Mouse (Mus musculus): ENCODE measurements around the gene Loxl1. TPM values are rescaled to one million over a fixed set of nuclear protein-coding genes. Genes with fewer than 3 reads are reported as not detected.
A peak's percentile ranks its signal among the peaks of the same experiment; 100 is the strongest.

Gene Loxl1
- polyA plus RNA-seq, 1 experiment from 2014 or later, result 9.9 TPM

DNA sequence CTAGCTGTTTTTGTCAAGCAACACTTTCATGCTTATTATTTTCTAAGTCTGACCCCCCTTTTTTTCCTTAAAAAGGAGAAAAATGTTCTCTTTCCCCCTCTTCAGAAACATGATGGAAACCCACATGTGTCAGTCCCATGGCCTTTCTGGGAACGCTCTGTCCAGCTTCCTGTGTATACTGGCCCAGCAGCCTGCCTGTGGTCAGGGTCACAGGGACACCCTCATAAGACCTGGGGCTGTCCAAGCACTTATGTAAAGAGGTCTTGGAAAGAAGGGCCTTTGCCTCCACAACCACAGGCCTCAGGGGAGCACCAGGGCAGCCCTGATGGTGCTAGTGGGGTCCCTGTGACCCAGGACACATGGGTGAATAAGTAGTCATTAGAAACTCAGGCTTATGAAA, 23.9 kb downstream of the Loxl1 start:
- H3K27ac ChIP-seq (ENCODE audit: low read depth, low read length), result no peak overlapping the region
- no peak overlapping the region for H3K9ac ChIP-seq (ENCODE audit: low read length)
- no peaks in the 10 kb centered on the region for H3K36me3 ChIP-seq (ENCODE audit: control insufficient read depth, insufficient read depth, low read length)
- DNase-seq (ENCODE audit: low spot score, missing footprints) (no peak), ATAC-seq (ENCODE audit: low FRiP score) (no peak)
- H3K4me3 ChIP-seq (ENCODE audit: low read depth, low read length), result no peak overlapping the region
- H3K27me3 ChIP-seq (ENCODE audit: control insufficient read depth, insufficient read depth, low read length), result no peaks in the 10 kb centered on the region
- no peaks in the 10 kb centered on the region for H3K4me1 ChIP-seq (ENCODE audit: control insufficient read depth, insufficient read depth, low read length)
- no peaks in the 10 kb centered on the region for H3K9me3 ChIP-seq (ENCODE audit: control insufficient read depth, low read length)
- H3K4me2 ChIP-seq, result no peak overlapping the region
- WGBS, result 72% methylated on average over 1 of the region's 1 CpGs

DNA sequence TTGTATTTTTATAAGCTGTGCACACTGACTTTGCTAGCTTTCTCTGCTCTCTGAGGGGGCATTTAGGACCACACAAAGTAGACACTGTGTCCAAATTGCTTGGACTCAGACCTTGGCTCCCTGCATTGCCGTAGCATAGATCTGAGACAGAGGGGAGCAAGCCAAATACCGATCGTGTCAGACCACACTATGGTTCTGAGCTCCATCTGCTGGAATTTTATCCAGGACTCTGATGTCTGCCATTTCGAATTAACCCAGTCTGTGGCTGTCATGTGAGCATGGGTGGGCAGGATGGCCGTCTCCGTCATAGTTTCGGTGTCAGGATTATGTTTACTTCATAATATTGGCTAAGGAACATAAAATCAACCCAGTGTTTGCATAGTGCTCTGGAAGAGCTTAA, 29.6 kb downstream of the Loxl1 start:
- no peak for DNase-seq (ENCODE audit: low spot score, missing footprints)
- no peaks in the 10 kb centered on the region for H3K27me3 ChIP-seq (ENCODE audit: control insufficient read depth, insufficient read depth, low read length)
- H3K4me3 ChIP-seq (ENCODE audit: low read depth, low read length), result no peak overlapping the region
- no peaks in the 10 kb centered on the region for H3K36me3 ChIP-seq (ENCODE audit: control insufficient read depth, insufficient read depth, low read length)
- ATAC-seq (ENCODE audit: low FRiP score), result no peak
- H3K9ac ChIP-seq (ENCODE audit: low read length), result no peak overlapping the region
- H3K4me1 ChIP-seq (ENCODE audit: control insufficient read depth, insufficient read depth, low read length), result no peaks in the 10 kb centered on the region
- no peak overlapping the region for H3K27ac ChIP-seq (ENCODE audit: low read depth, low read length)
- H3K9me3 ChIP-seq (ENCODE audit: control insufficient read depth, low read length), result no peaks in the 10 kb centered on the region
- 85% methylated on average over 7 of the region's 7 CpGs for whole genome bisulfite sequencing
- no peak overlapping the region for H3K4me2 ChIP-seq

GRCm38 (mm10) chr9:58281597-58281996, 31.4 kb downstream of the Loxl1 start:
- no peak overlapping the region for H3K4me3 ChIP-seq (ENCODE audit: low read depth, low read length)
- H3K36me3 ChIP-seq (ENCODE audit: control insufficient read depth, insufficient read depth, low read length), result no peaks in the 10 kb centered on the region
- H3K9me3 ChIP-seq (ENCODE audit: control insufficient read depth, low read length), result no peaks in the 10 kb centered on the region
- 52% methylated on average over 3 of the region's 3 CpGs for WGBS
- no peak overlapping the region for H3K27ac ChIP-seq (ENCODE audit: low read depth, low read length)
- no peak overlapping the region for H3K4me2 ChIP-seq
- DNase-seq (ENCODE audit: low spot score, missing footprints), result no peak
- no peak for ATAC-seq (ENCODE audit: low FRiP score)
- H3K9ac ChIP-seq (ENCODE audit: low read length), result no peak overlapping the region
- H3K4me1 ChIP-seq (ENCODE audit: control insufficient read depth, insufficient read depth, low read length), result no peaks in the 10 kb centered on the region
- H3K27me3 ChIP-seq (ENCODE audit: control insufficient read depth, insufficient read depth, low read length), result no peaks in the 10 kb centered on the region

DNA sequence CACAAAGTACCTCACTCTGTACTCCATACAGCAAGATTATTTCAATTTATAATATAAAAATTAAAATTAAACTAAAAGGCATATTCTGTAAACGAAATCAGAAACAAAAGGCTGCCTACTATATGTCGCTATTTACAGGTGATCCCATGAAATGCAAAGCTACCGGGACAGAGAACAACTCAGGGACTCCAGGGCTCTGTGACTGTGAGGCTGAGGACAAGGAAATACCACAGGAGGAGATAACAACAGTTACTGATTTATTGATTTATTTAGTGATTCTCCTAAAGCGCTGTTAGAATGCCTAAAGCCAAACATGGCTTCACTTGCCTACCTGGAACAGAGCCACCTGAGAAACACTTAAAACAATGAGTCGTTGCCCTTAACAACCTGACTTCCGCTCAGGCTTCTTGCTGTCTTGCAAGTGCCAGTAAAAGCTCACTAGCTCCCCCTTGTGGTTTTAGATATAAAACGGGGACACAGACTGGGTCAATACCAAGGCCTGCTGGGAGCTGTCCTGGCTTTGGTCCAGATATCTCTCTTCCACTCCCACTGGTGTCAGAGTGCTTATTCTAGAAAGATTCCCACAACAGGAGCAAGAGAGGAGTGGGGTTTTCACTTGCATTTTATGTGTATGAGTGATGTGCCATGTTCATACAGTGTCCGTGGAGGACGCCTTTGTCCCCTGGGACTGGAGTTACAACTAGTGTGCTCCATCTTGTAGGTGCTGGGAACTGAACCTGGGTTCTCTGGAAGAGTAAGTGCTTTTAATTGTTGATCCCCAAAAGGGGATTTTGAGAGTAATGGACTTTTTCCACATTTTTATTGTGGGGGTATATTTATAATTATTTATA, 32.5 kb downstream of the Loxl1 start:
- no peaks in the 10 kb centered on the region for H3K36me3 ChIP-seq (ENCODE audit: control insufficient read depth, insufficient read depth, low read length)
- H3K27ac ChIP-seq (ENCODE audit: low read depth, low read length), result no peak overlapping the region
- H3K27me3 ChIP-seq (ENCODE audit: control insufficient read depth, insufficient read depth, low read length), result no peaks in the 10 kb centered on the region
- ATAC-seq (ENCODE audit: low FRiP score) (peak; percentile 73), DNase-seq (ENCODE audit: low spot score, missing footprints) (peak; percentile 96)
- no peak overlapping the region; the same call in 1 of the 2 replicates for H3K4me2 ChIP-seq
- WGBS, result 40% methylated on average over 9 of the region's 9 CpGs
- H3K4me1 ChIP-seq (ENCODE audit: control insufficient read depth, insufficient read depth, low read length), result no peaks in the 10 kb centered on the region
- H3K9ac ChIP-seq (ENCODE audit: low read length), result no peak overlapping the region
- no peak overlapping the region for H3K4me3 ChIP-seq (ENCODE audit: low read depth, low read length)
- no peaks in the 10 kb centered on the region for H3K9me3 ChIP-seq (ENCODE audit: control insufficient read depth, low read length)

DNA sequence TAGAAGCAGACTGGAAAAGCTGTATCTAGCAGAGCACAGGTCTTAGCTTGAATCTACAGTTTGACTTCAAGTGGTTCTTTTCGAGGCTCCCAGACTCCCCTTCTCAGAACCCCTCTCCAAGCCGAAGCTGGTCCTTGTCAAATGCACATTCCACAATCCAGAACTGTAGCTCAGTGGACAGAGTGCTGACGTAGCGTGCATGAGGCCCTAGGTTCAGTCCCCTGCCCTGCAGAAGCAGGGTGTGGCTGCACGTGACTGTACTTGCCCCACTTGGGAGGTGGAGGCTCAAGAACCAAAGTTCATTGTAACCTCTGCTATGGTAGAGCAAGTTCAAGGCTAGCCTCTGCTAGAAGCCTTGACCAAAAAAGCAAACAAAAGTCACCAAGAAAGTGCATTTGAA, 33.2 kb downstream of the Loxl1 start:
- 64% methylated on average over 5 of the region's 5 CpGs for WGBS

DNA sequence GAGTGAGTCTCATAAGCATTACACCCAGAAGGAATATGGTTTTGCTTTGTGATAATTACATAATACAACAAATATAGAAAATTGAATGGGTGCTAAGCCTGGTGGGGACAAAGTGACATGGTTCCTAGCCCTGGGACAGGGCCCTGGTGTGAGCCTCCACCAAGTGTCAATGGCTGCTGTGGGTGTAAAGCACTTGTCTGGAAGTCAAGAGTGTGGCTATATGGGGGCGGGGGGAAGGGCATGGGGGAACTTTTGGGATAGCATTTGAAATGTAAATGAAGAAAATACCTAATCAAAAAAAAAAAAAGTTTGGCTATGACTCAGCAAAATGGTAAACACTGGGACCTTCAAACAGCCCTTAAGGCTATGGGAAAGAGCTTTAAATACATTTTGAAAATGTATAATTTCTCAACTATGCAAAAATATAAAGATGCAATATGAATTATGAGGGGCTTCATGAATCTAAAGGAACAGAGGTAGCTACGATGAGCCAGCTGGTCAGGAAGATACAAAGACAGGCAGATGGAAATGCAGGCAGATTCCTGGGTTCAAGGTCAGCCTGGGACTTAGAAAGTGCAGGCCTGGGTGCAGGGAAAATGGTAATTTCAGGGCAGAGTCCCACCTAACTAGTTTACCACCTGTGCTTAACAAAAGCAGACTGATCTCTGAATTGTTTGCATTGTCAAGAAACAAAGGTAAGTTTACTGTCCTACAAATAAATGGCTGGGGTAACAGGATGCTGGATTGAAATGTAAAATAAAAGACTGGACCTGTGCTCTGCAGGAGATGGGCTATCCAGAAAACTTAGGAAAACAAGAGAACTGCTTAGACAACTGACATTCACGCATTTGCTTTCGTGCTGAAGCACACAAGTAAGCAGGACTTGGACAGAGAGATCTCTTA, 33.9 kb downstream of the Loxl1 start:
- 55% methylated on average over 4 of the region's 4 CpGs for WGBS
- H3K27ac ChIP-seq (ENCODE audit: low read depth, low read length), result no peak overlapping the region

More for the DNA sequence above, 33.2 kb downstream of the Loxl1 start:
- no peaks in the 10 kb centered on the region for H3K4me1 ChIP-seq (ENCODE audit: control insufficient read depth, insufficient read depth, low read length)
- H3K27ac ChIP-seq (ENCODE audit: low read depth, low read length), result no peak overlapping the region
- no peak overlapping the region for H3K4me2 ChIP-seq
- H3K9me3 ChIP-seq (ENCODE audit: control insufficient read depth, low read length), result no peaks in the 10 kb centered on the region
- no peak overlapping the region for H3K9ac ChIP-seq (ENCODE audit: low read length)
- no peak overlapping the region for H3K4me3 ChIP-seq (ENCODE audit: low read depth, low read length)
- H3K27me3 ChIP-seq (ENCODE audit: control insufficient read depth, insufficient read depth, low read length), result no peaks in the 10 kb centered on the region
- DNase-seq (ENCODE audit: low spot score, missing footprints) (no peak), ATAC-seq (ENCODE audit: low FRiP score) (no peak)
- H3K36me3 ChIP-seq (ENCODE audit: control insufficient read depth, insufficient read depth, low read length), result no peaks in the 10 kb centered on the region

DNA sequence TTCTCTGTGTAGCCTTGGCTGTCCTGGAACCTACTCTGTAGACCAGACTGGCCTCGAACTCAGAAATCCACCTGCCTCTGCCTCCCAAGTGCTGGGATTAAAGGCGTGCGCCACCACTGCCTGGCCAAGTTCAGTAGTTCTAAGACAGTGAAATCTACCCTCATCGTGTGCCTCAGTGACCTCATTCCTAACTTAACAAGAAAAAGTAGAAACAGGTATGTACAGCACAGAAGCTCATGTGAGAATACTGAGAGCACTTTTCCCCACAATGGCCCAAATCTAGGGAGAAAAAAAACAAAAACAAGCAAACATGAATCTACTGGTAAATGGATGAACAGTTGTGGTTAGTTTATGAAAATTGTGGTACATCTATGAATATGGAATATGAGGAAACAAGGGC, 34.7 kb downstream of the Loxl1 start:
- no peaks in the 10 kb centered on the region for H3K36me3 ChIP-seq (ENCODE audit: control insufficient read depth, insufficient read depth, low read length)
- no peak for ATAC-seq (ENCODE audit: low FRiP score)
- no peaks in the 10 kb centered on the region for H3K27me3 ChIP-seq (ENCODE audit: control insufficient read depth, insufficient read depth, low read length)
- WGBS, result 94% methylated on average over 4 of the region's 4 CpGs
- H3K4me3 ChIP-seq (ENCODE audit: low read depth, low read length), result no peak overlapping the region
- no peak overlapping the region for H3K27ac ChIP-seq (ENCODE audit: low read depth, low read length)
- no peak for DNase-seq (ENCODE audit: low spot score, missing footprints)
- H3K9ac ChIP-seq (ENCODE audit: low read length), result no peak overlapping the region
- no peaks in the 10 kb centered on the region for H3K4me1 ChIP-seq (ENCODE audit: control insufficient read depth, insufficient read depth, low read length)
- no peak overlapping the region for H3K4me2 ChIP-seq
- H3K9me3 ChIP-seq (ENCODE audit: control insufficient read depth, low read length), result no peaks in the 10 kb centered on the region

More for the DNA sequence above, 33.9 kb downstream of the Loxl1 start:
- no peaks in the 10 kb centered on the region for H3K9me3 ChIP-seq (ENCODE audit: control insufficient read depth, low read length)
- DNase-seq (ENCODE audit: low spot score, missing footprints) (no peak), ATAC-seq (ENCODE audit: low FRiP score) (no peak)
- no peaks in the 10 kb centered on the region for H3K4me1 ChIP-seq (ENCODE audit: control insufficient read depth, insufficient read depth, low read length)
- no peaks in the 10 kb centered on the region for H3K36me3 ChIP-seq (ENCODE audit: control insufficient read depth, insufficient read depth, low read length)
- H3K27me3 ChIP-seq (ENCODE audit: control insufficient read depth, insufficient read depth, low read length), result no peaks in the 10 kb centered on the region
- H3K4me3 ChIP-seq (ENCODE audit: low read depth, low read length), result no peak overlapping the region
- no peak overlapping the region for H3K9ac ChIP-seq (ENCODE audit: low read length)
- H3K4me2 ChIP-seq, result no peak overlapping the region

- ATAC-seq (ENCODE audit: low FRiP score), result no peak
- Histone ChIP-seq H3K36me3 (ENCODE audit: control insufficient read depth, insufficient read depth, low read length) (no peaks in the 10 kb centered on the region), H3K27ac (ENCODE audit: low read depth, low read length) (no peak overlapping the region), H3K4me1 (ENCODE audit: control insufficient read depth, insufficient read depth, low read length) (no peaks in the 10 kb centered on the region), H3K9ac (ENCODE audit: low read length) (no peak overlapping the region), H3K4me3 (ENCODE audit: low read depth, low read length) (no peak overlapping the region), H3K27me3 (ENCODE audit: control insufficient read depth, insufficient read depth, low read length) (no peaks in the 10 kb centered on the region), H3K9me3 (ENCODE audit: control insufficient read depth, low read length) (no peaks in the 10 kb centered on the region), H3K4me2 (no peak overlapping the region)
- DNase-seq (ENCODE audit: low spot score, missing footprints), result no peak
- 69% methylated on average over 5 of the region's 5 CpGs for WGBS
Observed at GRCm38 (mm10) chr9:58276346-58276745, 36.6 kb downstream of the Loxl1 start.

GRCm38 (mm10) chr9:58275797-58276196, 37.2 kb downstream of the Loxl1 start:
- Histone ChIP-seq H3K4me1 (ENCODE audit: control insufficient read depth, insufficient read depth, low read length) (no peaks in the 10 kb centered on the region), H3K4me3 (ENCODE audit: low read depth, low read length) (no peak overlapping the region), H3K36me3 (ENCODE audit: control insufficient read depth, insufficient read depth, low read length) (no peaks in the 10 kb centered on the region), H3K9ac (ENCODE audit: low read length) (no peak overlapping the region), H3K4me2 (no peak overlapping the region), H3K9me3 (ENCODE audit: control insufficient read depth, low read length) (no peaks in the 10 kb centered on the region), H3K27ac (ENCODE audit: low read depth, low read length) (no peak overlapping the region; the same call in 1 of the 2 replicates), H3K27me3 (ENCODE audit: control insufficient read depth, insufficient read depth, low read length) (no peaks in the 10 kb centered on the region)
- DNase-seq (ENCODE audit: low spot score, missing footprints) (no peak), ATAC-seq (ENCODE audit: low FRiP score) (no peak)
- WGBS, result 84% methylated on average over 3 of the region's 3 CpGs
